Mouse (Mus musculus): ENCODE data around the gene Polr2e.

- TF ChIP-seq CTCF (IDR thresholded peaks at IDR 0.05; ENCODE audit: borderline replicate concordance, extremely low read depth, insufficient read depth, insufficient read length) (no peak), POLR2A (IDR thresholded peaks at IDR 0.05; ENCODE audit: borderline replicate concordance, extremely low read depth, insufficient read depth, insufficient read length, poor library complexity, severe bottlenecking) (no peak)
These were observed 9.4 kb downstream of the Polr2e start for GRCm38 (mm10) chr10:80030191-80030590.
